Mouse (Mus musculus): ENCODE measurements around the gene Hyal2. TPM values are rescaled to one million over a fixed set of nuclear protein-coding genes. Genes with fewer than 3 reads are reported as not detected.
"Not testable (repeated sequence)": the region's sequence is repeated elsewhere in the genome, so short reads cannot be mapped to it uniquely, and the experiment has no call there.

Hyal2 gene
- polyA plus RNA-seq, 1 experiment: 34.2 TPM

GRCm38 (mm10) chr9:107556346-107556745 is 11.4 kb upstream of the Hyal2 start:
- peaks cover 43% of the 10 kb centered on the region for H3K36me3 ChIP-seq (ENCODE audit: control insufficient read depth, insufficient read depth)
- peak overlapping the region; percentile 48 for H3K4me2 ChIP-seq (ENCODE audit: low read depth)
- no peak overlapping the region for H3ac ChIP-seq (ENCODE audit: control insufficient read depth, insufficient read length)
- H3K4me3 ChIP-seq: peak overlapping the region; percentile 96
- peaks cover 52% of the 10 kb centered on the region for H3K79me2 ChIP-seq (ENCODE audit: control insufficient read depth, insufficient read depth)
- TF ChIP-seq TCF3 (IDR thresholded peaks at IDR 0.05; ENCODE audit: insufficient read length, low read depth) (no peak), USF1 (IDR thresholded peaks at IDR 0.05; ENCODE audit: low read depth) (no peak), MYOD1 (IDR thresholded peaks at IDR 0.05; ENCODE audit: control insufficient read depth in 1 of 3, insufficient read length in 2 of 3, low read depth in 2 of 3) (no peak), SRF (IDR thresholded peaks at IDR 0.05; ENCODE audit: control insufficient read depth, insufficient read length, low read depth) (no peak), MYOG (IDR thresholded peaks at IDR 0.05; ENCODE audit: control insufficient read depth in 1 of 3, insufficient read depth in 1 of 3, insufficient read length in 2 of 3, low read depth in 2 of 3) (no peak)
- H3K27me3 ChIP-seq (ENCODE audit: control insufficient read depth, insufficient read depth, insufficient read length): no peaks in the 10 kb centered on the region

DNA sequence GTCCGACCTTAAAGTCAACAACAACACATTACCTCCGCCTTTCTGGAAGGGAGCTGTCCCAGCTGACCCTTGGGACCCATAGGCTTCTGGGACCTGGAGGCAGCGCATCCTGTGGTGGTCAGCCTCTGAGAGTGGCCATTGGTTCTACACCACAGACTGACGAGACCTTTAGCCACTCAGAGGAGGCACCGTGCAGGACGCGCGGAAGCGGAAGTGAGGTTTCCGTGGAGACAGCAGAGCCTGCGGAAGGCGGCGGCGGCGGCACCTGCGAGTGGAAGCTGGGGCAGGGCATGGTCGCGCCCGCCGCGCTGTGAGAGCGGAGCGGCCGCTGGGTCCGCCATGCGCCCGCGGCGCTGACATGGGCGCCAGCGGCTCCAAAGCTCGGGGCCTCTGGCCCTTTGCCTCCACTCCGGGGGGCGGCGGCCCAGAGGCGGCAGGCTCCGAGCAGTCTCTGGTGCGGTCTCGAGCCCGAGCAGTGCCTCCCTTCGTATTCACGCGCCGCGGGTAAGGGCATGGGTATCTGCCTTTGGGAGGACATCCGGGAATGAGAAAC is 4.6 kb upstream of the Hyal2 start, which contains the start of gene Tusc2:
Gene Tusc2, plus strand, starts transcription at position 227 of the 553 bp plus-strand sequence.
- peaks cover 38% of the 10 kb centered on the region for H3K36me3 ChIP-seq (ENCODE audit: control insufficient read depth, insufficient read depth)
- peak within 1 kb of the TSS; percentile 43 for H3ac ChIP-seq (ENCODE audit: control insufficient read depth, insufficient read length)
- no peaks in the 10 kb centered on the region for H3K27me3 ChIP-seq (ENCODE audit: control insufficient read depth, insufficient read depth, insufficient read length)
- peak within 1 kb of the TSS; percentile 41 for H3K4me3 ChIP-seq
- peak in 1 of 3 experiments; percentile 41 for TF ChIP-seq MYOG (IDR thresholded peaks at IDR 0.05; ENCODE audit: control insufficient read depth in 1 of 3, insufficient read depth in 1 of 3, insufficient read length in 2 of 3, low read depth in 2 of 3)
- TF ChIP-seq CEBPB (IDR thresholded peaks at IDR 0.05; ENCODE audit: insufficient read depth, poor library complexity, severe bottlenecking): no peak
- no peak for TF ChIP-seq TCF12 (IDR thresholded peaks at IDR 0.05; ENCODE audit: insufficient read depth, poor library complexity, severe bottlenecking)
- TF ChIP-seq POLR2A (IDR thresholded peaks at IDR 0.05; ENCODE audit: insufficient read length, low read depth): peak; percentile 70
- TF ChIP-seq MYOD1 (IDR thresholded peaks at IDR 0.05; ENCODE audit: control insufficient read depth in 1 of 3, insufficient read length in 2 of 3, low read depth in 2 of 3): no peak
- TF ChIP-seq USF1 (IDR thresholded peaks at IDR 0.05; ENCODE audit: low read depth): no peak
- TF ChIP-seq MAX (IDR thresholded peaks at IDR 0.05; ENCODE audit: low read depth): no peak
- TF ChIP-seq E2F4 (IDR thresholded peaks at IDR 0.05; ENCODE audit: insufficient read depth): no peak
- TF ChIP-seq REST (IDR thresholded peaks at IDR 0.05; ENCODE audit: insufficient read depth, insufficient read length): no peak
- peak; percentile 100 for TF ChIP-seq POLR2AphosphoS2 (IDR thresholded peaks at IDR 0.05; ENCODE audit: insufficient read length, low read depth)
- H3K79me2 ChIP-seq (ENCODE audit: control insufficient read depth, insufficient read depth): peaks cover 14% of the 10 kb centered on the region
- H3K4me2 ChIP-seq (ENCODE audit: low read depth): peak within 1 kb of the TSS; percentile 80

GRCm38 (mm10) chr9:107565556-107565955 is 2.2 kb upstream of the Hyal2 start:
- H3ac ChIP-seq (ENCODE audit: control insufficient read depth, insufficient read length); H3K4me3 ChIP-seq; H3K27me3 ChIP-seq (ENCODE audit: control insufficient read depth, insufficient read depth, insufficient read length); H3K4me2 ChIP-seq (ENCODE audit: low read depth): not testable (repeated sequence)
- peaks cover 14% of the 10 kb centered on the region for H3K36me3 ChIP-seq (ENCODE audit: control insufficient read depth, insufficient read depth)
- peaks cover 20% of the 10 kb centered on the region for H3K79me2 ChIP-seq (ENCODE audit: control insufficient read depth, insufficient read depth)

DNA sequence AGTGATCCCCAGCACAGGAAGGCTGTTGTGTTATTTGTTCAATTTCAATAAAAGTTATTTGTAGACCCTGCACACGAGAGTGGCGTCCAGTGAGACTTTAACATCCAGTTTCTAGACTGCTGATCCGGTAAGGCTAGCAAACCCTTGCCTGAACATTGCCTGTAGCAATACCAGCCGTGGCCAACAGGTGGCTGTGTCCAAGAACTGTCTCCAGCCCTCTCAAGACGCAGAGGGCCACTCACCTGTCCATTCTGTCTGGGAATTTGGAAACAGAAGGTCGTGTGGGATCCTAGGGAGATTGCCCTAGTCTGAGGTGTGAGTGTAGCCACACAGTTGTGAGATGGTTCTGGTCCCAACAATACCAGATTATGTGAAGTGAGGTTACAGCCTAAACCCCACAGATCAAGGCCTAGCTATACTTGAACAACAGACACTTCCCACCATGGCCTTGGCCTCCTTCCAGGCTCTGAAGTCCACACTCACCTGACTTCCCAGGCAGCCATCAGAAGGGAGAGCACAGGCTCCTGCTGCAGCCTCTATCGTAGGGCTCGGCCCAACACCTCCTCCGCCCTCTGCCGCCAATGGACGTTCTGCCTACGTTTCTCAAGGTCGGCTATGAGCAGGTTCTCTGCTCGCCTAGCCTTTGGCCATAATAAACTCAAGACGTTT is 1.6 kb upstream of the Hyal2 start:
- Histone ChIP-seq H3ac (ENCODE audit: control insufficient read depth, insufficient read length) (no peak overlapping the region), H3K27me3 (ENCODE audit: control insufficient read depth, insufficient read depth, insufficient read length) (no peaks in the 10 kb centered on the region), H3K79me2 (ENCODE audit: control insufficient read depth, insufficient read depth) (peaks cover 20% of the 10 kb centered on the region), H3K4me2 (ENCODE audit: low read depth) (no peak overlapping the region), H3K36me3 (ENCODE audit: control insufficient read depth, insufficient read depth) (peaks cover 8% of the 10 kb centered on the region), H3K4me3 (no peak overlapping the region)
- TF ChIP-seq MAX (IDR thresholded peaks at IDR 0.05; ENCODE audit: low read depth) (no peak), POLR2A (IDR thresholded peaks at IDR 0.05; ENCODE audit: insufficient read length, low read depth) (no peak), POLR2AphosphoS2 (IDR thresholded peaks at IDR 0.05; ENCODE audit: insufficient read length, low read depth) (peak; percentile 16), MYOD1 (IDR thresholded peaks at IDR 0.05; ENCODE audit: control insufficient read depth in 1 of 3, insufficient read length in 2 of 3, low read depth in 2 of 3) (peak in 1 of 3 experiments; percentile 24)

DNA sequence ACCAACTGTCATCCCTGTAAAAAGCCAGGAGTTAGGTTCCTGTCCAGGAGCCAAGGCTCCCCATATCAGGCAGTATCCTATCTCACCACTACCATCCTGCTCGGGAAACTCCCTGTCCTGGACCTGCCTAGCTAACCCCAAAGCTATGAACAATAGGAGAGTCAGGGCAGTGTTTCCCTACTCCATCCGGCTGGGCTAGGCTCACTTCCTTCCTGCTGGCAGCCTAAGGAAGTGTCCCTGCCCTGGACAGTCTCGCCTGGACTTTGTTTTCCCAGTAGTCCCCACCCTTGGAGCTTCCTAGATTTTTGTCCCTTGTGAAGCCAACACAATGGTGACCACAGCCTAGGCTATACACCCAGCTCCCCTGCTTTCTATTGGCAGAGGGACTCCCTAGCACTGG is 890 bp upstream of the Hyal2 start:
- H3K79me2 ChIP-seq (ENCODE audit: control insufficient read depth, insufficient read depth): peaks cover 20% of the 10 kb centered on the region
- H3K4me3 ChIP-seq: no peak overlapping the region
- TF ChIP-seq CEBPB (IDR thresholded peaks at IDR 0.05; ENCODE audit: insufficient read depth, poor library complexity, severe bottlenecking) (no peak), TCF3 (IDR thresholded peaks at IDR 0.05; ENCODE audit: insufficient read length, low read depth) (no peak), SRF (IDR thresholded peaks at IDR 0.05; ENCODE audit: control insufficient read depth, insufficient read length, low read depth) (no peak), MYOD1 (IDR thresholded peaks at IDR 0.05; ENCODE audit: control insufficient read depth in 1 of 3, insufficient read length in 2 of 3, low read depth in 2 of 3) (no peak), MAX (IDR thresholded peaks at IDR 0.05; ENCODE audit: low read depth) (no peak), REST (IDR thresholded peaks at IDR 0.05; ENCODE audit: insufficient read depth, insufficient read length) (no peak), POLR2AphosphoS2 (IDR thresholded peaks at IDR 0.05; ENCODE audit: insufficient read length, low read depth) (no peak), TCF12 (IDR thresholded peaks at IDR 0.05; ENCODE audit: insufficient read depth, poor library complexity, severe bottlenecking) (no peak), POLR2A (IDR thresholded peaks at IDR 0.05; ENCODE audit: insufficient read length, low read depth) (no peak), E2F4 (IDR thresholded peaks at IDR 0.05; ENCODE audit: insufficient read depth) (no peak), MYOG (IDR thresholded peaks at IDR 0.05; ENCODE audit: control insufficient read depth in 1 of 3, insufficient read depth in 1 of 3, insufficient read length in 2 of 3, low read depth in 2 of 3) (no peak), USF1 (IDR thresholded peaks at IDR 0.05; ENCODE audit: low read depth) (no peak)
- no peak overlapping the region for H3ac ChIP-seq (ENCODE audit: control insufficient read depth, insufficient read length)
- no peaks in the 10 kb centered on the region for H3K27me3 ChIP-seq (ENCODE audit: control insufficient read depth, insufficient read depth, insufficient read length)
- peaks cover under 1% of the 10 kb centered on the region for H3K36me3 ChIP-seq (ENCODE audit: control insufficient read depth, insufficient read depth)
- no peak overlapping the region for H3K4me2 ChIP-seq (ENCODE audit: low read depth)

Measured in myocyte (in vitro differentiated cells).